Mouse (Mus musculus): ENCODE data around the gene Ppp1r9a.

The Ppp1r9a gene

GRCm38 (mm10) chr6:5054446-5055095 lies 151.9 kb downstream of the Ppp1r9a start:
- no peak for DNase-seq

- DNase-seq: no peak
These were observed 172.0 kb downstream of the Ppp1r9a start for GRCm38 (mm10) chr6:5074736-5075135.

GRCm38 (mm10) chr6:5075680-5076079 lies 173.0 kb downstream of the Ppp1r9a start:
- DNase-seq: no peak

- no peak for DNase-seq
These were observed 175.3 kb downstream of the Ppp1r9a start for GRCm38 (mm10) chr6:5078009-5078408.

GRCm38 (mm10) chr6:5079108-5079507 lies 176.4 kb downstream of the Ppp1r9a start:
- no peak for DNase-seq

GRCm38 (mm10) chr6:5080094-5080493 lies 177.4 kb downstream of the Ppp1r9a start:
- no peak for DNase-seq

- DNase-seq: no peak
These were observed 177.8 kb downstream of the Ppp1r9a start for GRCm38 (mm10) chr6:5080496-5080895.

GRCm38 (mm10) chr6:5081099-5081498 lies 178.4 kb downstream of the Ppp1r9a start:
- DNase-seq: no peak

- no peak for DNase-seq
These were observed 179.4 kb downstream of the Ppp1r9a start for GRCm38 (mm10) chr6:5082144-5082543.

GRCm38 (mm10) chr6:5082740-5083139 lies 180.0 kb downstream of the Ppp1r9a start:
- no peak for DNase-seq

GRCm38 (mm10) chr6:5083957-5084356 lies 181.2 kb downstream of the Ppp1r9a start:
- DNase-seq: no peak

GRCm38 (mm10) chr6:5091873-5092272 lies 189.2 kb downstream of the Ppp1r9a start:
- no peak for DNase-seq

- no peak for DNase-seq
These were observed 190.1 kb downstream of the Ppp1r9a start for GRCm38 (mm10) chr6:5092795-5093194.

- DNase-seq: no peak
These were observed 190.8 kb downstream of the Ppp1r9a start for GRCm38 (mm10) chr6:5093516-5093915.

GRCm38 (mm10) chr6:5095365-5095973 lies 192.8 kb downstream of the Ppp1r9a start:
- DNase-seq: no peak

- DNase-seq: no peak
These were observed 194.6 kb downstream of the Ppp1r9a start for GRCm38 (mm10) chr6:5097309-5097708.

GRCm38 (mm10) chr6:5099282-5099681 lies 196.6 kb downstream of the Ppp1r9a start:
- no peak for DNase-seq

- DNase-seq: no peak
These were observed 197.1 kb downstream of the Ppp1r9a start for GRCm38 (mm10) chr6:5099842-5100241.

- no peak for DNase-seq
These were observed 197.6 kb downstream of the Ppp1r9a start for GRCm38 (mm10) chr6:5100347-5100746.

- DNase-seq: no peak
These were observed 200.0 kb downstream of the Ppp1r9a start for GRCm38 (mm10) chr6:5102741-5103140.

- no peak for DNase-seq
These were observed 201.1 kb downstream of the Ppp1r9a start for GRCm38 (mm10) chr6:5103769-5104168.

GRCm38 (mm10) chr6:5104238-5104637 lies 201.5 kb downstream of the Ppp1r9a start:
- DNase-seq: no peak

- no peak for DNase-seq
These were observed 205.8 kb downstream of the Ppp1r9a start for GRCm38 (mm10) chr6:5108494-5108893.

- peak; percentile 72 for DNase-seq
These were observed 207.4 kb downstream of the Ppp1r9a start for GRCm38 (mm10) chr6:5109925-5110714.
